Mouse (Mus musculus) bone marrow, adult 2 months (tissue): Measurements from ENCODE around the gene Ppm1n. TPM values are rescaled to one million over a fixed set of nuclear protein-coding genes. Genes with fewer than 3 reads are reported as not detected.

ENCODE experiments used
- H3K27ac ChIP-seq: fragments of 200-500 bp; 2 replicates; pipeline ENCODE4 v1.5.1; 2012; ENCODE audit warnings: low read depth, mild to moderate bottlenecking, control low read depth, inconsistent platforms, low read length; ENCODE audit not compliant: control insufficient read depth, poor library complexity, insufficient read depth
- H3K4me1 ChIP-seq: fragments of 200-500 bp; 2 replicates; pipeline ENCODE4 v1.6.1; 2011; ENCODE audit warnings: low read length; ENCODE audit not compliant: control insufficient read depth, insufficient read depth
- H3K4me3 ChIP-seq: fragments of 200-500 bp; replicated peaks from 2 replicates; pipeline ENCODE3; 2011; ENCODE audit warnings: mild to moderate bottlenecking, low read depth, low read length, control low read depth; ENCODE audit not compliant: control insufficient read depth
- CTCF ChIP-seq: fragments of 200-500 bp; IDR thresholded peaks from 2 replicates; pipeline ENCODE4 v1.5.1; 2011; ENCODE audit warnings: low read length, control low read depth; ENCODE audit not compliant: control insufficient read depth, insufficient read depth
- POLR2A ChIP-seq: fragments of 200-500 bp; IDR thresholded peaks from 2 replicates; pipeline ENCODE4 v1.6.1; 2011; ENCODE audit warnings: low read depth, mild to moderate bottlenecking, control low read depth, low read length, borderline replicate concordance; ENCODE audit not compliant: control insufficient read depth
- WGBS: fragments of 180-500 bp; shearing (Covaris S2); methylation state at CpG from one replicate; pipeline ENCODE4 v1.1.7; 2018; 5-methylcytosine and 5-hydroxymethylcytosine counted together
- polyA plus RNA-seq: library from polyadenylated mRNA; stranded (reverse); fragments of >200 nt; gene quantifications from 2 replicates; pipeline ENCODE4 v1.2.4, GENCODE M21; 2011; ENCODE audit warnings: low replicate concordance; ENCODE audit not compliant: missing spikeins, insufficient read depth, insufficient read length

Gene Ppm1n
- polyA plus RNA-seq, 1 experiment, result not detected

DNA sequence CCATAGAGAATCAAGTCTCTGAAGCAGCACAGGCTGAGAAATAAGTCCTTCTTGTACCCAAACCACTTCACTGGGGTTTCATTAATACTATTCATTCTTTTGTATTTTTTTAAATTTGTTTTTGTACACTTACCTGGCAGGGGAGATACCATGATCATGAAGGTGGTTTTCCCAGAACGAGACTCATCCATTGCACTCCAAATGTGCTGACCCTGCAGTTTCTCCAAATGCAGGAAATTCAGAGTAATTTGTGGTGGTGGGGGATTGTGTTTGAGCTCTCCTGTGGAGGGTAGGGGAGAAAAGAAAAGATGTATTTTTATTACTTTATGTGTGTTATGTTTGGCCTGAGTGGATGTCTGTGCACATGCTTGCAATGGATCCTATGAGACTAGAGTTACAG, 37.9 kb downstream of the Ppm1n start:
- no peaks in the 10 kb centered on the region for H3K4me1 ChIP-seq
- no peak for TF ChIP-seq POLR2A
- no peak for TF ChIP-seq CTCF
- 91% methylated on average over 1 of the region's 1 CpGs for WGBS
- H3K4me3 ChIP-seq, result no peak overlapping the region
- no peak overlapping the region for H3K27ac ChIP-seq

DNA sequence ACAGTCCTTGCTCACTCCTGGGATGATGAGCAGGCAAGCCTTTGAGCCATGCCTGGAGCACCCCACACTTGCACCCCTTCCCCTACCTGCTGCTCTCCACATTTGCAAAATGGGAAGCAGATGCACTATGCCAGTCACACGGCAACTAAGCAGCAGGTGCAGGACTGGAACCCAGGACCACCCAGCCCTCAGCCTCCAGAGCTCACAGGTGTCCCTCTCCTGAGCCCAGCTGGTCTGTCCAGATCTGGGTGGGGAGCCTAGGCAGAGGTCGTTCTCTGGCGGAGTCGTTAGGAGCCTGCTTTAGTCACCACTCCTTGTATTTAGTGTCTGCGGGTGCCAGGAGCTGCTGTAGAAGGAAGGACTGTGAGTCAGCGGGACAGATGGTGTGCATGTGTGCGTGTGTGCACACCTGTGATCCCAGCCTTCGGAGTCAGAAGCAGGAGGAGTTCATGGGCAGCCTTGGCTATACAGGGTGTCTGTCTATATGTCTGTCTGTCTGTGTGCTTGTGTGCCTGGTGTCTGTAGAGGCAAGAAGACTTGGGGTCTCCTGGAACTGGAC, 38.9 kb downstream of the Ppm1n start:
- Histone ChIP-seq H3K27ac (no peak overlapping the region), H3K4me3 (no peak overlapping the region), H3K4me1 (no peaks in the 10 kb centered on the region)
- TF ChIP-seq POLR2A (no peak), CTCF (no peak)
- WGBS, result 88% methylated on average over 8 of the region's 8 CpGs

DNA sequence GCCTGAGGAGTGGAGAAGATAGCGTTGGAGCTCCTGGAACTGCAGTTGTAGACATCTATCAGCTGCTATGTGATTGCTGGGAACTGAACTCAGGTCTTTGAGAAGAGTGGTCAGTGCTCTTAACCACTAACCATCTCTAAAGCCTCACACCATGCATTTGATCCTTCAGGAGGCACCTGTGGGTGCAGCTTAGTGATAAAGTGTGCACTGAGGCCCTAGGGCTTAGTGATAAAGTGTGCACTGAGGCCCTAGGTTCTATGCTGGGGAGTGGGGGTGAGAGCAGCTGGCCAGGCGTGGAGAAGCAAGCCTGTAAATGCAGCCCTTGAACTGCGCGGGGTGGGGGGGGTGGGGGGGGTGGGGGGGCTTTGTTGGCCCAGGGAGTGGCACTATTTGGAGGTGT, 39.9 kb downstream of the Ppm1n start:
- Histone ChIP-seq H3K4me1 (no peaks in the 10 kb centered on the region), H3K4me3 (no peak overlapping the region), H3K27ac (no peak overlapping the region)
- TF ChIP-seq CTCF (no peak), POLR2A (no peak)
- WGBS, result 39% methylated on average over 4 of the region's 4 CpGs

DNA sequence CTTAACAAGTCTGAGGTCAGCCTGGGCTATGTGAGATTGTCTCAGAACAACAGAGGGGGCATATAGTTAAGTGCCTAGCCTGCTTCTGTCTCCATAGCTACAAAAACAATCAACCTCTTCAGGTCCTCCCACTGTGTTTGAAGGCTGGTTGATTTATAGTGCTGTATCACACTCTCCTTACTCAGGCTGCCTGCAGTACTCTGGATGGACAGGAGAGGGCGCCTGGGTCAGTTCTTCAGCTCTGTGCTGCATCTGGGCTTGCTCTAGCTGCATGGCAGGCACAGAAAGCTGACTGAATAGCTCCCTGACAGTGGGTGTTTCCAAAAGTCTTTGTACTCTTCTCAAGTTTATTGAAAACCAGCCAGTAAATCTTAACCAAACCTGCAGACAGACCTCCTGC, 40.4 kb downstream of the Ppm1n start:
- WGBS, result 0% methylated on average over 1 of the region's 1 CpGs
- H3K27ac ChIP-seq, result no peak overlapping the region
- TF ChIP-seq CTCF, result peak; percentile 99
- no peak for TF ChIP-seq POLR2A
- H3K4me3 ChIP-seq, result no peak overlapping the region
- H3K4me1 ChIP-seq, result no peaks in the 10 kb centered on the region

DNA sequence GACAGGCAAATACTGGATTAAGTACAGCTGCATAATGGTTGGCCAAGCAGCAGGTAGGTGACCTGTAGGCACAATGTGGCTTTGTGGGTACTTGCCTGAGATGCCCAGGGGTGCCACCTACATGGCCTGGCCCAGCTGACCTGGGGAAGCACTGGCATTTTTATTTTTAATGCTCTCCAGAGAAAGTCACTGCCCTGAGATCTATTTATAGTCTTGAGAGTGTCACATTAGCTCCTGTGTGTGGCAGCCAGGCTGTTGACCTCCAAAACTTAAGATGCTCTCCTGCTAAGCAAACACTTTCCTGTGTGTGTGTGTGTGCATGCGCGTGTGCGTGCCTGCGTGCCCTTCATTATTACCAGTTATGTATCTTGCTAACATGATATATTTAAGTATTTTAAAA, 41.5 kb downstream of the Ppm1n start:
- 97% methylated on average over 4 of the region's 4 CpGs for WGBS
- TF ChIP-seq CTCF, result no peak
- no peak for TF ChIP-seq POLR2A
- Histone ChIP-seq H3K4me1 (no peaks in the 10 kb centered on the region), H3K4me3 (no peak overlapping the region), H3K27ac (no peak overlapping the region)

DNA sequence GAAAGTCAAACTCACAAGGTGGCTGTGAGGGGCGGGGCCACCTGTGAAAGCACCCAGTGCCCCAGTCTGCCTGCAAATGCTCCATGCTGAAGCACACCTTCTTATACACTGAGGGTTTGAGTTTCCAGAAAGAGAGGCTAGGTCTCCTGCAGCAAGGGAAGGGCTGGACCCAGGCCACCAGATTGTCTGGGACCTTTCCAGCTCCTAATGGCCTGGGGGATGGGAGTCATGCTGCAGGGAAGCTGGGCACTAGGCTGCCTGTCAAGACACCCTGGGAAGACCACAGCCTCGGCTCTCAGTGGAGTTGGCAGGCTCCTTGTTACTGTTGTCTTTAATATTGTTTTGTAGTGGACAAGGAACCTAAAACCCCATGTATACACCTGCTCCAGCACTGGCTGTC, 43.5 kb downstream of the Ppm1n start:
- 87% methylated on average over 2 of the region's 2 CpGs for WGBS
- Histone ChIP-seq H3K4me1 (no peaks in the 10 kb centered on the region), H3K27ac (no peak overlapping the region), H3K4me3 (no peak overlapping the region)
- TF ChIP-seq CTCF (no peak), POLR2A (no peak)

DNA sequence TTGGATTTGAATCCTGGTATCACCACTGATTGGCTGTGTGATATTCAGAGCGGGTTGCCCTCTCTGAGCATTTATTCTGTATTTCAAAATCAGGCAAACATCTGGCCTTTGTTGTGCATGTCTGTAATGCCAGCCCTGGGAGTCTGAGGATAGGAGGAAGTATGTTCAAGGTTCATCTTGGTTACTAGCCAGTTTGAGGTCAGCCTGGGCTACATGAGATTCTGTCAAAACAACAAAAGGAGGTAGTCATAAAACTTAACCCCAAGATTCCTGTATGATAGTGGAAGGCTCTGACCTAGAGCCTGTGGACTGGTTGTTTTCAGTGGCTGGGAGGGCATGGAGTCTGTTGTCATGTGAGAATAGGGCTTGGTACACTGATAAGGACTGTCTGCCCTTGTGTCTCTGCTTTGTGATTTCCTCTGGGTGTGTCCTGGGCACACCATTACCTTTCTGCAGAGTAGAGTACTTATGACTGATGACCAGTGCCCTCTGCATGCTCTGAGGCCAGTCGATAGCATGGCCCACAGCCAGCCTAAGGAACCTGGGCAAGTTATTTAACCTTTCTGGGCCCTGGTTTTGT, 44.7 kb downstream of the Ppm1n start:
- Histone ChIP-seq H3K4me1 (no peaks in the 10 kb centered on the region), H3K4me3 (no peak overlapping the region), H3K27ac (no peak overlapping the region)
- no peak for TF ChIP-seq POLR2A
- TF ChIP-seq CTCF, result no peak
- 59% methylated on average over 2 of the region's 2 CpGs for WGBS

DNA sequence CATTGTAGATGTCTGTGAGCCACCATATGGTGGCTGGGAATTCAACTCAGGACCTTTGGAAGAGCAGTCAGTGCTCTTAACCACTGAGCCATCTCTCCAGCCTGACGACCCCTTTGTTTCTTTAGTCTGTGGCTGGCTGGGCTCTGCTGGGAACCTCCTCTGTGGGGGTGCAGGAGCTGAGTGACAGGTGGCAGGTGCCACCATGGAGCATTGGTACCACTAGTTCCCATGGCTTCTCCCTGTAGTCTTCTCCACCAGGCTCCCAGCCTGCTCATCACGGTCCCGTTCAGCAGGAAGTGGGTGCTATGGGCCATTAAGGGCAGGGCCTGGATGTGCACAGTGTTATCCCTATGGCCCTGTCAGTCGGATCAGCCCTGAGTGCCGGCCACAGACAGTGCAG, 45.2 kb downstream of the Ppm1n start:
- TF ChIP-seq POLR2A, result no peak
- no peak for TF ChIP-seq CTCF
- no peak overlapping the region for H3K4me3 ChIP-seq
- H3K4me1 ChIP-seq, result no peaks in the 10 kb centered on the region
- WGBS, result 69% methylated on average over 5 of the region's 5 CpGs
- H3K27ac ChIP-seq, result no peak overlapping the region

DNA sequence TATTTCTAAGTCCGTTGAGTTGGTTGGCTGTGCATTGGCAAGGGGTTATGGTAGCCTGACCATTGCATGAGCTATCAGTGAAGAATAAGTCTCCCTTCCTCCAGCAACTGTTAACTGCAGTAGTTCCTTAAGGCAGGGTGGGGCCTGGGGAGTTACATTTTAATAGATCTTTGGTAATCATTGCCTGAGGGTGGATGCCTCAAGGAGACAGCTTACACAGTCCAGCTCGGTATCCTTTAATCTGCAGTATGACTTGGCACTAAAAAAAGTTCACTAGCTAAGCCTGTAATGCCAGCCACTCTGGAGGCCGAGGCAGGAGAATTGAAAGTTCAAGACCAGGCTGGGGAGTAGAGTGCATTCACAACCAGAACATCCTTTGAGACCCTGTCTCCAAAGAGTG, 48.0 kb downstream of the Ppm1n start:
- Histone ChIP-seq H3K4me3 (no peak overlapping the region), H3K4me1 (no peaks in the 10 kb centered on the region; the same call in 1 of the 2 replicates), H3K27ac (no peak overlapping the region)
- 76% methylated on average over 3 of the region's 3 CpGs for WGBS
- TF ChIP-seq POLR2A (no peak), CTCF (no peak)
